Mouse (Mus musculus): ENCODE data around the gene Dhx9. TPM values are rescaled to one million over a fixed set of nuclear protein-coding genes. Genes with fewer than 3 reads are reported as not detected.
"Not testable (repeated sequence)": the region's sequence is repeated elsewhere in the genome, so short reads cannot be mapped to it uniquely, and the experiment has no call there.

The Dhx9 gene
- polyA plus RNA-seq, 1 experiment from 2014 or later = 27.0 TPM

DNA sequence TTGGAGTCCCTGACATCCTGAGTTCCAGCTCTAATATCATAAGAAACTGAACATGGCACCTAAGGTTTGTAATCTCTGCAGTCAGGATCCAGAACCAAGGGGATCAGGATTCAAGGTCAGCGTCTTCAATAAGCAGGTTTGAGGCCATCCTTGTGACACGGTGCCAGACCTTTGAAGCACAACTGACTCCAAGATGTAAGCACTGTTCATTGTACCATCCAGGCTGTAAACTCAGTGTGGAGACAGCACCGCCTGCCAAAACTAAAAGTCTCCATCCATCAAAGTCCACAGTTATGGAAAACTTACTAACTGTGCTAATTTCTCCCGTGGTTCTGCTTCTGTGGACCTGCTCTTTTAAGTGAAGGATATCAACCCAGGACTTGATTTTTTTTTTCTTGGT lies 2.5 kb upstream of the Dhx9 start:
- no peak overlapping the region for H3K27ac ChIP-seq (ENCODE audit: low read depth, low read length)
- H3K36me3 ChIP-seq (ENCODE audit: control insufficient read depth, insufficient read depth, low read length) = no peaks in the 10 kb centered on the region
- no peak for ATAC-seq (ENCODE audit: low FRiP score)
- no peaks in the 10 kb centered on the region for H3K27me3 ChIP-seq (ENCODE audit: control insufficient read depth, insufficient read depth, low read length)
- H3K9me3 ChIP-seq (ENCODE audit: control insufficient read depth, low read length) = no peaks in the 10 kb centered on the region
- no peak overlapping the region for H3K4me3 ChIP-seq (ENCODE audit: low read depth, low read length)
- H3K4me2 ChIP-seq = no peak overlapping the region
- DNase-seq (ENCODE audit: low spot score, missing footprints) = peak; percentile 28
- peaks cover 7% of the 10 kb centered on the region for H3K4me1 ChIP-seq (ENCODE audit: control insufficient read depth, insufficient read depth, low read length)
- WGBS = 91% methylated on average over 4 of the region's 4 CpGs
- H3K9ac ChIP-seq (ENCODE audit: low read length) = no peak overlapping the region

GRCm38 (mm10) chr1:153489540-153489939 lies 2.1 kb upstream of the Dhx9 start:
- Histone ChIP-seq H3K4me3 (ENCODE audit: low read depth, low read length) (no peak overlapping the region), H3K4me2 (no peak overlapping the region), H3K4me1 (ENCODE audit: control insufficient read depth, insufficient read depth, low read length) (peaks cover 12% of the 10 kb centered on the region), H3K27me3 (ENCODE audit: control insufficient read depth, insufficient read depth, low read length) (no peaks in the 10 kb centered on the region), H3K36me3 (ENCODE audit: control insufficient read depth, insufficient read depth, low read length) (no peaks in the 10 kb centered on the region), H3K27ac (ENCODE audit: low read depth, low read length) (no peak overlapping the region), H3K9ac (ENCODE audit: low read length) (no peak overlapping the region), H3K9me3 (ENCODE audit: control insufficient read depth, low read length) (no peaks in the 10 kb centered on the region)
- ATAC-seq (ENCODE audit: low FRiP score) (no peak), DNase-seq (ENCODE audit: low spot score, missing footprints) (peak; percentile 21)
- WGBS = 36% methylated on average over 2 of the region's 2 CpGs

- Histone ChIP-seq H3K36me3 (ENCODE audit: control insufficient read depth, insufficient read depth, low read length) (no peaks in the 10 kb centered on the region), H3K9me3 (ENCODE audit: control insufficient read depth, low read length) (no peaks in the 10 kb centered on the region), H3K4me2 (no peak overlapping the region), H3K27me3 (ENCODE audit: control insufficient read depth, insufficient read depth, low read length) (no peaks in the 10 kb centered on the region), H3K4me1 (ENCODE audit: control insufficient read depth, insufficient read depth, low read length) (peaks cover 14% of the 10 kb centered on the region), H3K27ac (ENCODE audit: low read depth, low read length) (no peak overlapping the region), H3K9ac (ENCODE audit: low read length) (no peak overlapping the region), H3K4me3 (ENCODE audit: low read depth, low read length) (no peak overlapping the region)
- WGBS = 60% methylated on average over 7 of the region's 7 CpGs
- ATAC-seq (ENCODE audit: low FRiP score) = no peak
- DNase-seq (ENCODE audit: low spot score, missing footprints) = no peak
These were observed 1.7 kb upstream of the Dhx9 start for GRCm38 (mm10) chr1:153489132-153489531.

DNA sequence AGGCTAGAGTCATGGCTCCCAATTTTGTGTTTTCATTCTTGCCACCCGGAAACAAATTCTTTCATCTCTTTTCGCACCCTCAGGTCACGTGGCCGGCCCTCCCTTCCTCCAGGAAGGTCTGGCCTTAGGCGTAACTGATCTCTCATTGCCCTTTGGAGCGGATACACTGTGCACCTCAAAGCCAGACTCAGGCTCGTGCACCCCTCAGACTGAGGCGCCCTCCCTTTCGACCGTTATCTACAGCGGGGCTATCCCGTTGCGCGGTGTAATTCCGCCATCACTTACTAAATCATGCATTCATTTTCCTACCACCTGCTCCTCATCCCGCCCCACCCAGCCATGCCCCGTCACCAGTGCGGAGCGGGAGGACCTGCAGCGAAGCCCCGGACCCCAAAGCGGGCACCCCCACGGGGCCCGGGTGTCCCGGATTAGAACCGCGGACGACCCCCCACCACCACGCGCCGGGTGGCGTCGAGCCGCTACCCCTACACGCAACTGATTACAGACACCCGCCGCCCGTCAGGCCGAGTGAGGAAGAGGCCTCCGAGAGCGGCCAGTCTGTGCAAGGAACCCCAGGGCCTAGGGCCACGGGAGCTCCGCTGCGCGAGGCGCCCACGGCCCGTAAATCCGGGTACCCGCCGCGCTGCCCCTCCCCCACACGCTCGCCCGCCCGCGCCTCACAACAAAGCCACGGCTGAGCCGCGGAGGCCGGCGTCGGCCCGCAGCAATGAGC lies 527 bp downstream of the Dhx9 start:
- no peaks in the 10 kb centered on the region for H3K36me3 ChIP-seq (ENCODE audit: control insufficient read depth, insufficient read depth, low read length)
- peaks cover 16% of the 10 kb centered on the region for H3K4me1 ChIP-seq (ENCODE audit: control insufficient read depth, insufficient read depth, low read length)
- DNase-seq (ENCODE audit: low spot score, missing footprints) (peak; percentile 96), ATAC-seq (ENCODE audit: low FRiP score) (peak; percentile 85)
- H3K9ac ChIP-seq (ENCODE audit: low read length) = peak overlapping the region; percentile 100
- H3K4me3 ChIP-seq (ENCODE audit: low read depth, low read length) = peak overlapping the region; percentile 100
- WGBS = under 1% methylated on average over 63 of the region's 64 CpGs
- H3K27me3 ChIP-seq (ENCODE audit: control insufficient read depth, insufficient read depth, low read length) = no peaks in the 10 kb centered on the region
- peak overlapping the region; percentile 86 for H3K4me2 ChIP-seq
- H3K27ac ChIP-seq (ENCODE audit: low read depth, low read length) = peak overlapping the region; percentile 78
- no peaks in the 10 kb centered on the region for H3K9me3 ChIP-seq (ENCODE audit: control insufficient read depth, low read length)

GRCm38 (mm10) chr1:153486120-153486519 lies 1.3 kb downstream of the Dhx9 start:
- not testable (repeated sequence) for H3K36me3 ChIP-seq (ENCODE audit: control insufficient read depth, insufficient read depth, low read length)
- 10% methylated on average over 6 of the region's 6 CpGs for WGBS

DNA sequence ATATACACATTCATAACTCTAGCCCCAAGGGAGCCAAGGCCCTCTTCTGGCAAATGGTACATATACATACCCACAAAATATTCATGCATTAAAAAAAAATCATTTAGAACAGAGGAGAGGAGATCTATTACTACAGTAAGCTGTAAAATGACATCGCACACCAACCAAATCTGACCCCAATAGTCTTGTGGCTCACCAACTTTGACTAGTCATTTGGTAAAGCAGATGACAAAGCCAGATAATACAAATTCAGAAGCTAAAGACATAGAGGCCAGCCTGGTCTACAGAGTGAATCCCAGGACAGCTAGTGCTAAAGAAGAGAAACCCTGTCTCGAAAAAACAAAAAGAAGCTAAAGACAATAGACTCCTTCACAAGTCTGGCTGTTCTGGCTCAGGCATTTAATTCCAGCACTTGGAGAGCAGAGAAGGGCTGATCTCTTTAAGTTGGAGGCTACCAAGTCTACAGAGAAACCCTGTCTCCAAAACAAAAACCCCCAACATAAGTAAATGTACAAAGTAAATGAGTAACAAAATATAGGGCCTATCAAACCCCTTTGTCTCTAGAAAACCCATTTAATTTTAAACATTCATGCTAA lies 2.2 kb downstream of the Dhx9 start:
- WGBS = 47% methylated on average over 2 of the region's 2 CpGs
- Histone ChIP-seq H3K9me3 (ENCODE audit: control insufficient read depth, low read length) (no peaks in the 10 kb centered on the region), H3K27ac (ENCODE audit: low read depth, low read length) (no peak overlapping the region), H3K4me1 (ENCODE audit: control insufficient read depth, insufficient read depth, low read length) (peaks cover 16% of the 10 kb centered on the region), H3K4me2 (peak overlapping the region; percentile 86), H3K27me3 (ENCODE audit: control insufficient read depth, insufficient read depth, low read length) (no peaks in the 10 kb centered on the region), H3K4me3 (ENCODE audit: low read depth, low read length) (peak overlapping the region; percentile 100), H3K36me3 (ENCODE audit: control insufficient read depth, insufficient read depth, low read length) (peaks cover 5% of the 10 kb centered on the region; the same call in 1 of the 2 replicates), H3K9ac (ENCODE audit: low read length) (peak overlapping the region; percentile 13; the same call in 1 of the 2 replicates)
- DNase-seq (ENCODE audit: low spot score, missing footprints) (no peak), ATAC-seq (ENCODE audit: low FRiP score) (no peak)

More at GRCm38 (mm10) chr1:153486120-153486519, 1.3 kb downstream of the Dhx9 start:
- H3K4me3 ChIP-seq (ENCODE audit: low read depth, low read length) = peak overlapping the region; percentile 100
- H3K27ac ChIP-seq (ENCODE audit: low read depth, low read length); ATAC-seq (ENCODE audit: low FRiP score); DNase-seq (ENCODE audit: low spot score, missing footprints); H3K27me3 ChIP-seq (ENCODE audit: control insufficient read depth, insufficient read depth, low read length); H3K9me3 ChIP-seq (ENCODE audit: control insufficient read depth, low read length): not testable (repeated sequence)
- peak overlapping the region; percentile 86 for H3K4me2 ChIP-seq
- H3K4me1 ChIP-seq (ENCODE audit: control insufficient read depth, insufficient read depth, low read length) = peaks cover 16% of the 10 kb centered on the region
- peak overlapping the region; percentile 100 for H3K9ac ChIP-seq (ENCODE audit: low read length)

DNA sequence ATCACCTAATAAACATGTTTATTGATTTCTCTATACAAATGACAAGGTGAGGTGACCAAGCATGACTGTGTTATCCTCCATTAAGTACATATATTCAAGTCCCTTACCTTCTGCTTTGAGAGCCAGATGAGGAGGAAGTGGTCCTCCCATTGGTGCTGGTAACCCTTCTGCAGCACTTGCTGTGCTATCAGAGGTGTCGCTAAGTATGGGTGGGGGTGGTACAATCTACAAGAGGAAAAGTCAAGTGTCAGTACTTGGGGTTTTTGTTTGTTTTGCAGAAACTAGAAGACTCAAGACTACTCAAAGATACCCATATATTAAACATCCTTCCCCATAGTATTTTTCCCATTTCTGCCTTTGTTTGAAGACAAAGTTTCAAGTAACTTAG lies 6.4 kb downstream of the Dhx9 start:
- Histone ChIP-seq H3K36me3 (ENCODE audit: control insufficient read depth, insufficient read depth, low read length) (peaks cover 20% of the 10 kb centered on the region), H3K27ac (ENCODE audit: low read depth, low read length) (no peak overlapping the region), H3K4me3 (ENCODE audit: low read depth, low read length) (no peak overlapping the region), H3K9me3 (ENCODE audit: control insufficient read depth, low read length) (no peaks in the 10 kb centered on the region), H3K9ac (ENCODE audit: low read length) (no peak overlapping the region), H3K4me1 (ENCODE audit: control insufficient read depth, insufficient read depth, low read length) (peaks cover 16% of the 10 kb centered on the region), H3K4me2 (no peak overlapping the region), H3K27me3 (ENCODE audit: control insufficient read depth, insufficient read depth, low read length) (no peaks in the 10 kb centered on the region)
- DNase-seq (ENCODE audit: low spot score, missing footprints) = no peak
- no peak for ATAC-seq (ENCODE audit: low FRiP score)
- 95% methylated on average over 1 of the region's 1 CpGs for WGBS

DNA sequence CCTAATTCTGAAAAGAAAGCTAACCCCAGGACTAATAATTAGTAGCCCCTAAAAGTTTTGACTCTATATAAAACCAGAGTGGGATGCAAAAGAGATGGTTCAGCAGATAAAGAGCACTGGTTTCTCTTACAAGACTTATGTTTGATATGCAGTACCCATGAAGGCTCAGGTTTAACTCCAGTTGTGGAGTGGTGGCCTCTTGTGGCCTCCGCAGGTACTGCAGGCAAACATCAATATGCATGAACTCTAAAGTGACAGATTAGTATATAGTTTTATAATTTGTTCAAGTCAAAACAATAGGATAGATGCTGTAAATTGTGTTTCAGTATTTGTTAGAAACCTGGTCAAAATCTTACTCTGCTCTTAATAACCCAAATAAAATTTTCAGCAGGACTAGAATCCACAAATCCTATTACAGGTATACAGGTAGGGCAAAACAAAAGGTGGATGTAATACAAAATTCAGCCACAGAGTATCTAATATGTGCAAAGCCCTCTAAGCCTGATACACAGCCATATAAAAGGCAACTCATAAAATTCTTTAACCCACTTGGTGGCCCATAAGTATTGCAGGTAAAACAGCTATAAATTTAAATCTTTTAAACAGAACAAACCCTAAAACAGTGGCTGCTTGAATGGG lies 7.0 kb downstream of the Dhx9 start:
- 50% methylated on average over 1 of the region's 1 CpGs for WGBS
- Histone ChIP-seq H3K27ac (ENCODE audit: low read depth, low read length) (no peak overlapping the region), H3K9me3 (ENCODE audit: control insufficient read depth, low read length) (no peaks in the 10 kb centered on the region), H3K36me3 (ENCODE audit: control insufficient read depth, insufficient read depth, low read length) (peaks cover 20% of the 10 kb centered on the region), H3K9ac (ENCODE audit: low read length) (no peak overlapping the region), H3K4me1 (ENCODE audit: control insufficient read depth, insufficient read depth, low read length) (peaks cover 14% of the 10 kb centered on the region), H3K27me3 (ENCODE audit: control insufficient read depth, insufficient read depth, low read length) (no peaks in the 10 kb centered on the region), H3K4me2 (no peak overlapping the region), H3K4me3 (ENCODE audit: low read depth, low read length) (no peak overlapping the region)
- DNase-seq (ENCODE audit: low spot score, missing footprints) (peak; percentile 97), ATAC-seq (ENCODE audit: low FRiP score) (no peak)

DNA sequence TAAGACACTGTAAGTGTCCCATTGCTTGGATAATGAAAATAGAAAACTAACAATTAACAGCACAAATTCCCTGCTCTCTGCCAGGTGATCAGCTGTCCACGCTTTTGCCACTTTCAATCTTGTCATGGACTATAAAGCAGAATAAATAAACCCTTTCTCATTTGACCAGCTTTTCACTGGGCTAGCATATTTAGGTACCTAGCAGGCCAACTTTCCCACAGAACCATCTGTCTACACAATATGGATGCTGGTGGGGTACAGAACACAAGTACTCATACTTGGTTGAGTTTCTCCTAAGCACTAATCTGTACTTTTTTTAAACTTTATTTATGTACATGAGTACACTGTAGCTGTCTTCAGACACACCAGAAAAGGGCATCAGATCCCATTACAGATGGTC lies 8.2 kb downstream of the Dhx9 start:
- Histone ChIP-seq H3K27ac (ENCODE audit: low read depth, low read length) (no peak overlapping the region), H3K9ac (ENCODE audit: low read length) (no peak overlapping the region), H3K9me3 (ENCODE audit: control insufficient read depth, low read length) (no peaks in the 10 kb centered on the region), H3K4me2 (no peak overlapping the region), H3K4me1 (ENCODE audit: control insufficient read depth, insufficient read depth, low read length) (peaks cover 3% of the 10 kb centered on the region), H3K27me3 (ENCODE audit: control insufficient read depth, insufficient read depth, low read length) (no peaks in the 10 kb centered on the region), H3K4me3 (ENCODE audit: low read depth, low read length) (no peak overlapping the region), H3K36me3 (ENCODE audit: control insufficient read depth, insufficient read depth, low read length) (peaks cover 24% of the 10 kb centered on the region)
- ATAC-seq (ENCODE audit: low FRiP score) (no peak), DNase-seq (ENCODE audit: low spot score, missing footprints) (no peak)
- 93% methylated on average over 1 of the region's 1 CpGs for WGBS

Measured in midbrain, embryonic 11.5 days (tissue).